8 mouse cellular contexts compared by ENCODE assay signal in genomic region chr14:87417691-87418070, GRCm38 (mm10). TPM values are rescaled to one million over a fixed set of nuclear protein-coding genes. Genes with fewer than 3 reads are reported as not detected.
A peak's percentile ranks its signal among the peaks of the same experiment; 100 is the strongest.
DNase-seq lines count a peak whose midpoint lies in the region; ATAC-seq and TF ChIP-seq lines count a peak whose summit lies in the region.

No protein-coding gene starts in this region.

- no peaks in the 10 kb centered on the region for H3K27me3 ChIP-seq in heart, embryonic 16.5 days (ENCODE audit: control insufficient read depth, insufficient read depth, low read length)
- H3K27me3 ChIP-seq in MEL (ENCODE audit: control insufficient read depth in 1 of 2, insufficient read depth in 2 of 2, low read length in 2 of 2), result no peaks in the 10 kb centered on the region
- no peaks in the 10 kb centered on the region for H3K27me3 ChIP-seq in forebrain, postnatal 0 days (ENCODE audit: insufficient read depth, low read length)
- no peaks in the 10 kb centered on the region for H3K27me3 ChIP-seq in midbrain, embryonic 10.5 days (ENCODE audit: low read depth, poor library complexity, severe bottlenecking)

- H3K9ac ChIP-seq in heart, embryonic 16.5 days (ENCODE audit: low read length), result peak overlapping the region; percentile 99
- peak overlapping the region; percentile 96 for H3K9ac ChIP-seq in MEL (ENCODE audit: control insufficient read depth, low read depth, low read length, poor library complexity, severe bottlenecking)
- H3K9ac ChIP-seq in forebrain, postnatal 0 days, result peak overlapping the region; percentile 85

- no peaks in the 10 kb centered on the region for H3K9me3 ChIP-seq in heart, embryonic 16.5 days (replicated peaks; ENCODE audit: control insufficient read depth, low read length)
- no peaks in the 10 kb centered on the region for H3K9me3 ChIP-seq in MEL (replicated peaks; ENCODE audit: insufficient read depth, low read length)
- H3K9me3 ChIP-seq in forebrain, postnatal 0 days (ENCODE audit: low read length), result no peaks in the 10 kb centered on the region
- H3K9me3 ChIP-seq in midbrain, embryonic 10.5 days (replicated peaks), result no peaks in the 10 kb centered on the region

- H3K4me3 ChIP-seq in heart, embryonic 16.5 days (ENCODE audit: low read length), result peak overlapping the region; percentile 75
- H3K4me3 ChIP-seq in MEL (ENCODE audit: control insufficient read depth in 1 of 2, insufficient read depth in 1 of 2, low read depth in 2 of 2, low read length in 2 of 2), result peak overlapping the region; percentile 87 to 97
- H3K4me3 ChIP-seq in forebrain, postnatal 0 days (ENCODE audit: low read depth, low read length), result peak overlapping the region; percentile 92
- peak overlapping the region; percentile 84 for H3K4me3 ChIP-seq in midbrain, embryonic 10.5 days

- TF ChIP-seq RAD21 in MEL (IDR thresholded peaks at IDR 0.05; ENCODE audit: low read depth, low read length), result no peak

- peaks cover 27% of the 10 kb centered on the region for H3K4me1 ChIP-seq in heart, embryonic 16.5 days (ENCODE audit: control insufficient read depth, insufficient read depth, low read length)
- H3K4me1 ChIP-seq in MEL (ENCODE audit: control insufficient read depth in 1 of 2, insufficient read depth in 2 of 2, low read length in 2 of 2), result peaks cover 11 to 23% of the 10 kb centered on the region in 2 experiments
- peaks cover 9% of the 10 kb centered on the region; the same call in 1 of the 2 replicates for H3K4me1 ChIP-seq in forebrain, postnatal 0 days (ENCODE audit: insufficient read depth)
- peaks cover 38% of the 10 kb centered on the region for H3K4me1 ChIP-seq in midbrain, embryonic 10.5 days

- H3K79me2 ChIP-seq in MEL (ENCODE audit: control insufficient read depth, insufficient read depth, low read length, poor library complexity), result peaks cover 52% of the 10 kb centered on the region

- WGBS in heart, embryonic 16.5 days, result 1% methylated on average over 3 of the region's 3 CpGs
- WGBS in forebrain, postnatal 0 days, result 2% methylated on average over 3 of the region's 3 CpGs
- WGBS in midbrain, embryonic 10.5 days, result 0% methylated on average over 3 of the region's 3 CpGs

- intact Hi-C loops in heart, postnatal 10 days (cut with DNase I), result loop anchor here (10.0 kb wide), 1 partner anchor 283 kb away; no protein-coding TSS in a partner anchor

- TF ChIP-seq CTCF in MEL (IDR thresholded peaks at IDR 0.05 in 2 of 3, conservative IDR thresholded peaks at IDR 0.05 in 1 of 3; ENCODE audit: control insufficient read depth in 1 of 3, insufficient read depth in 1 of 3, low read depth in 2 of 3, low read length in 3 of 3, poor library complexity in 1 of 3, severe bottlenecking in 1 of 3), result no peak
- no peak for TF ChIP-seq CTCF in forebrain, postnatal 0 days (IDR thresholded peaks at IDR 0.05; ENCODE audit: low read depth)

- H3K4me2 ChIP-seq in heart, embryonic 16.5 days (ENCODE audit: low read depth, low read length), result peak overlapping the region; percentile 91
- H3K4me2 ChIP-seq in forebrain, postnatal 0 days (ENCODE audit: low read depth), result peak overlapping the region; percentile 73

- peak overlapping the region; percentile 100 for H3K27ac ChIP-seq in heart, embryonic 16.5 days (ENCODE audit: low read length)
- peak overlapping the region; percentile 88 for H3K27ac ChIP-seq in MEL (ENCODE audit: control insufficient read depth, low read depth, low read length)
- peak overlapping the region; percentile 98 for H3K27ac ChIP-seq in forebrain, postnatal 0 days (ENCODE audit: low read depth, low read length)
- H3K27ac ChIP-seq in midbrain, embryonic 10.5 days (replicated peaks), result peak overlapping the region; percentile 98

- H3K36me3 ChIP-seq in heart, embryonic 16.5 days (ENCODE audit: control insufficient read depth, insufficient read depth), result no peaks in the 10 kb centered on the region
- H3K36me3 ChIP-seq in MEL (ENCODE audit: control insufficient read depth in 1 of 2, insufficient read depth in 2 of 2, low read length in 2 of 2), result peaks cover 0 to 37% of the 10 kb centered on the region in 2 experiments; a peak in 3 of 4 replicates
- H3K36me3 ChIP-seq in forebrain, postnatal 0 days (ENCODE audit: insufficient read depth), result no peaks in the 10 kb centered on the region
- no peaks in the 10 kb centered on the region for H3K36me3 ChIP-seq in midbrain, embryonic 10.5 days

- DNase-seq in heart, postnatal 10 days, result no peak
- DNase-seq in MEL (ENCODE audit: low read depth, low spot score), result no peak
- no peak for DNase-seq in forebrain, postnatal 0 days
- no peak for DNase-seq in midbrain, embryonic 10.5 days (ENCODE audit: low spot score)
- DNase-seq in gastrocnemius, postnatal 4 days (ENCODE audit: low spot score in 2 of 2), result no peak
- DNase-seq in yolk sac, embryonic 10.5 days (ENCODE audit: low spot score), result no peak
- no peak for DNase-seq in adrenal gland, adult 2 months

- TF ChIP-seq POLR2A in MEL (IDR thresholded peaks at IDR 0.05; ENCODE audit: control insufficient read depth in 1 of 2, insufficient read depth in 1 of 2, low read depth in 1 of 2, low read length in 2 of 2, poor library complexity in 1 of 2), result peak in 1 of 2 experiments; percentile 19; a peak in 1 of 4 replicates

- no peak for ATAC-seq in heart, embryonic 16.5 days (replicated peaks; ENCODE audit: extremely low read depth, insufficient read depth, low FRiP score)
- ATAC-seq in forebrain, postnatal 0 days, result no peak

- no peak for TF ChIP-seq EP300 in MEL (IDR thresholded peaks at IDR 0.05; ENCODE audit: low read depth in 1 of 2, low read length in 2 of 2)

TF ChIP-seq in MEL, 35 proteins besides CTCF, POLR2A, EP300 and RAD21:
- 0 out of 2 replicates have a peak, but pooled peaks have one; percentile 11 for TF ChIP-seq ZKSCAN1 (IDR thresholded peaks at IDR 0.05; ENCODE audit: low read depth, low read length)
- no peak for TF ChIP-seq USF1 (IDR thresholded peaks at IDR 0.05; ENCODE audit: low read depth, low read length)
- peak; percentile 58 for TF ChIP-seq SIN3A (IDR thresholded peaks at IDR 0.05; ENCODE audit: low read length)
- peak; percentile 85 for TF ChIP-seq ZNF384 (IDR thresholded peaks at IDR 0.05; ENCODE audit: low read depth, low read length)

RNA-seq across cellular contexts. Expression of gene Tdrd3, which starts 1.2 kb away (rescaled TPM):
- 18.7 and 19.3 TPM in 2 replicates for polyA plus RNA-seq in heart, embryonic 16.5 days (2015; fragmentation: Nextera tagmentation; extraction: Ambion mirVana)
- 10 to 100 TPM; 30.7 to 31.1 TPM for total RNA-seq in heart, postnatal 10 days (2021)
- total RNA-seq in MEL (2012; rRNA removed), result 22.2 and 22.6 TPM in 2 replicates
- polyA plus RNA-seq in MEL (2012; ENCODE audit: insufficient read depth in 1 of 2, insufficient read length in 2 of 2, low read depth in 1 of 2, low replicate concordance in 2 of 2, missing spikeins in 1 of 2), result 10 to 100 TPM in 1 of 2 experiments, not detected in 1; 22.5 TPM
- total RNA-seq in forebrain, postnatal 0 days (2014; rRNA removed), result 45.4 and 47.2 TPM in 2 replicates
- polyA plus RNA-seq in forebrain, postnatal 0 days (2015; fragmentation: Nextera tagmentation; extraction: Ambion mirVana), result 38.1 and 40.8 TPM in 2 replicates
- polyA plus RNA-seq in midbrain, embryonic 10.5 days (2016; fragmentation: Nextera tagmentation; extraction: Ambion mirVana), result 27.6 and 35.0 TPM in 2 replicates
- 10 to 100 TPM; 38.4 to 48.7 TPM for total RNA-seq in gastrocnemius, postnatal 4 days (2021)
- total RNA-seq in adrenal gland, adult 2 months (2021), result 10 to 100 TPM; 33.6 to 37.7 TPM
- polyA plus RNA-seq in adrenal gland, adult 2 months (2012; rRNA removed), result 0.51 and 0.66 TPM in 2 replicates
